Mouse (Mus musculus) olfactory bulb, adult 2 months (tissue): ENCODE data around the gene Cd79b. TPM values are rescaled to one million over a fixed set of nuclear protein-coding genes. Genes with fewer than 3 reads are reported as not detected.
"Not testable (repeated sequence)": the region's sequence is repeated elsewhere in the genome, so short reads cannot be mapped to it uniquely, and the experiment has no call there.

ENCODE experiments used
- H3K27ac ChIP-seq: fragments of 200-500 bp; 2 replicates; pipeline ENCODE4 v1.5.1; 2012; ENCODE audit warnings: low read depth, low read length; ENCODE audit not compliant: insufficient read depth
- H3K4me1 ChIP-seq: fragments of 200-500 bp; 2 replicates; pipeline ENCODE4 v1.6.1; 2012; ENCODE audit warnings: low read length; ENCODE audit not compliant: control insufficient read depth, insufficient read depth
- H3K4me3 ChIP-seq: fragments of 200-500 bp; 2 replicates; pipeline ENCODE4 v1.5.1; 2012; ENCODE audit warnings: mild to moderate bottlenecking, low read depth, low read length, moderate library complexity; ENCODE audit not compliant: insufficient read depth
- CTCF ChIP-seq: fragments of 200-500 bp; IDR thresholded peaks from 2 replicates; pipeline ENCODE4 v1.5.1; 2012; ENCODE audit warnings: low read depth, mild to moderate bottlenecking, low read length, moderate library complexity; ENCODE audit not compliant: insufficient read depth
- POLR2A ChIP-seq: fragments of 200-500 bp; IDR thresholded peaks from 2 replicates; pipeline ENCODE4 v1.6.1; 2012; ENCODE audit warnings: mild to moderate bottlenecking, low read depth, low read length, moderate library complexity; ENCODE audit not compliant: insufficient read depth
- WGBS: fragments of 180-500 bp; shearing (Covaris S2); methylation state at CpG from one replicate; pipeline ENCODE4 v1.1.7; 2018; 5-methylcytosine and 5-hydroxymethylcytosine counted together
- polyA plus RNA-seq: library from polyadenylated mRNA; stranded (reverse); fragments of >200 nt; gene quantifications from 2 replicates; pipeline ENCODE4 v1.2.4, GENCODE M21; 2012; ENCODE audit warnings: low replicate concordance; ENCODE audit not compliant: missing spikeins, insufficient read depth, insufficient read length

Cd79b gene
- polyA plus RNA-seq, 1 experiment, result not detected

- Histone ChIP-seq H3K4me1 (no peaks in the 10 kb centered on the region), H3K4me3 (no peak overlapping the region), H3K27ac (no peak overlapping the region)
- WGBS, result 80% methylated on average over 9 of the region's 9 CpGs
- TF ChIP-seq POLR2A, result no peak
- TF ChIP-seq CTCF, result no peak
Observed at GRCm38 (mm10) chr11:106340990-106341520, 26.5 kb upstream of the Cd79b start.

- H3K4me3 ChIP-seq, H3K4me1 ChIP-seq, H3K27ac ChIP-seq: not testable (repeated sequence)
- WGBS, result 89% methylated on average over 4 of the region's 4 CpGs
Observed at GRCm38 (mm10) chr11:106339323-106339722, 24.8 kb upstream of the Cd79b start.

- Histone ChIP-seq H3K4me1 (no peaks in the 10 kb centered on the region), H3K27ac (no peak overlapping the region), H3K4me3 (no peak overlapping the region)
- 73% methylated on average over 7 of the region's 7 CpGs for WGBS
- no peak for TF ChIP-seq CTCF
- TF ChIP-seq POLR2A, result no peak
Observed at GRCm38 (mm10) chr11:106338870-106339269, 24.3 kb upstream of the Cd79b start.

- H3K27ac ChIP-seq, result no peak overlapping the region
- H3K4me3 ChIP-seq, result no peak overlapping the region
- WGBS, result 80% methylated on average over 5 of the region's 5 CpGs
- TF ChIP-seq POLR2A (no peak), CTCF (no peak)
- H3K4me1 ChIP-seq, result no peaks in the 10 kb centered on the region
Observed at GRCm38 (mm10) chr11:106338029-106338428, 23.5 kb upstream of the Cd79b start.

- H3K27ac ChIP-seq, result no peak overlapping the region
- no peak overlapping the region for H3K4me3 ChIP-seq
- 18% methylated on average over 2 of the region's 2 CpGs for WGBS
- TF ChIP-seq POLR2A (no peak), CTCF (no peak)
- H3K4me1 ChIP-seq, result peaks cover 5% of the 10 kb centered on the region; the same call in 1 of the 2 replicates
Observed at GRCm38 (mm10) chr11:106334066-106334465, 19.5 kb upstream of the Cd79b start.

GRCm38 (mm10) chr11:106332458-106332857 is 17.9 kb upstream of the Cd79b start:
- WGBS, result 33% methylated on average over 4 of the region's 4 CpGs

GRCm38 (mm10) chr11:106329682-106330081 is 15.1 kb upstream of the Cd79b start:
- 70% methylated on average over 7 of the region's 7 CpGs for WGBS
- no peak for TF ChIP-seq POLR2A
- no peak for TF ChIP-seq CTCF
- Histone ChIP-seq H3K4me3 (no peak overlapping the region), H3K27ac (no peak overlapping the region), H3K4me1 (peaks cover 5% of the 10 kb centered on the region; the same call in 1 of the 2 replicates)

More at GRCm38 (mm10) chr11:106332458-106332857, 17.9 kb upstream of the Cd79b start:
- no peak overlapping the region for H3K27ac ChIP-seq
- peaks cover 5% of the 10 kb centered on the region; the same call in 1 of the 2 replicates for H3K4me1 ChIP-seq
- no peak overlapping the region for H3K4me3 ChIP-seq
- TF ChIP-seq POLR2A (no peak), CTCF (no peak)

GRCm38 (mm10) chr11:106329128-106329527 is 14.6 kb upstream of the Cd79b start:
- WGBS, result 56% methylated on average over 6 of the region's 6 CpGs
- peaks cover 5% of the 10 kb centered on the region; the same call in 1 of the 2 replicates for H3K4me1 ChIP-seq
- H3K4me3 ChIP-seq, result no peak overlapping the region
- no peak overlapping the region for H3K27ac ChIP-seq
- TF ChIP-seq POLR2A (no peak), CTCF (no peak)

GRCm38 (mm10) chr11:106328521-106328920 is 14.0 kb upstream of the Cd79b start:
- H3K4me3 ChIP-seq, result no peak overlapping the region
- H3K27ac ChIP-seq, result no peak overlapping the region
- H3K4me1 ChIP-seq, result peaks cover 5% of the 10 kb centered on the region; the same call in 1 of the 2 replicates
- TF ChIP-seq CTCF (no peak), POLR2A (no peak)
- WGBS, result 51% methylated on average over 5 of the region's 5 CpGs

GRCm38 (mm10) chr11:106326475-106326874 is 11.9 kb upstream of the Cd79b start:
- 91% methylated on average over 8 of the region's 8 CpGs for WGBS
- TF ChIP-seq POLR2A (no peak), CTCF (no peak)
- Histone ChIP-seq H3K4me1 (no peaks in the 10 kb centered on the region), H3K27ac (no peak overlapping the region), H3K4me3 (no peak overlapping the region)
